Mouse (Mus musculus) lung, adult 2 months (tissue): ENCODE data around the gene Gmfg. TPM values are rescaled to one million over a fixed set of nuclear protein-coding genes. Genes with fewer than 3 reads are reported as not detected.

Experiments used
- DNase-seq: peaks from one replicate; pipeline ENCODE4 v3.0.0; 2022
- H3K4me1 ChIP-seq: fragments of 200-500 bp; 2 replicates; pipeline ENCODE4 v1.6.1; 2011; ENCODE audit warnings: low read length; ENCODE audit not compliant: control insufficient read depth, insufficient read depth
- H3K4me3 ChIP-seq: fragments of 200-500 bp; replicated peaks from 2 replicates; pipeline ENCODE3; 2011; ENCODE audit warnings: low read depth, mild to moderate bottlenecking, control low read depth, low read length; ENCODE audit errors: extremely low read depth
- CTCF ChIP-seq: fragments of 200-500 bp; IDR thresholded peaks from 2 replicates; pipeline ENCODE4 v1.5.1; 2011; ENCODE audit warnings: mild to moderate bottlenecking, low read length, control low read depth; ENCODE audit not compliant: insufficient read depth
- POLR2A ChIP-seq: fragments of 200-500 bp; IDR thresholded peaks from 2 replicates; pipeline ENCODE4 v1.6.1; 2011; ENCODE audit warnings: low read depth, mild to moderate bottlenecking, control low read depth, low read length, borderline replicate concordance; ENCODE audit errors: extremely low read depth
- WGBS: fragments of 180-500 bp; shearing (Covaris S2); methylation state at CpG from one replicate; pipeline ENCODE4 v1.1.7; 2018; 5-methylcytosine and 5-hydroxymethylcytosine counted together
- polyA plus RNA-seq: library from polyadenylated mRNA; depleted of rRNA; stranded (reverse); fragments of >200 nt; gene quantifications from 2 replicates; pipeline ENCODE4 v1.2.3, GENCODE M21; 2012

The Gmfg gene
- polyA plus RNA-seq, 1 experiment = 24.2 TPM

DNA sequence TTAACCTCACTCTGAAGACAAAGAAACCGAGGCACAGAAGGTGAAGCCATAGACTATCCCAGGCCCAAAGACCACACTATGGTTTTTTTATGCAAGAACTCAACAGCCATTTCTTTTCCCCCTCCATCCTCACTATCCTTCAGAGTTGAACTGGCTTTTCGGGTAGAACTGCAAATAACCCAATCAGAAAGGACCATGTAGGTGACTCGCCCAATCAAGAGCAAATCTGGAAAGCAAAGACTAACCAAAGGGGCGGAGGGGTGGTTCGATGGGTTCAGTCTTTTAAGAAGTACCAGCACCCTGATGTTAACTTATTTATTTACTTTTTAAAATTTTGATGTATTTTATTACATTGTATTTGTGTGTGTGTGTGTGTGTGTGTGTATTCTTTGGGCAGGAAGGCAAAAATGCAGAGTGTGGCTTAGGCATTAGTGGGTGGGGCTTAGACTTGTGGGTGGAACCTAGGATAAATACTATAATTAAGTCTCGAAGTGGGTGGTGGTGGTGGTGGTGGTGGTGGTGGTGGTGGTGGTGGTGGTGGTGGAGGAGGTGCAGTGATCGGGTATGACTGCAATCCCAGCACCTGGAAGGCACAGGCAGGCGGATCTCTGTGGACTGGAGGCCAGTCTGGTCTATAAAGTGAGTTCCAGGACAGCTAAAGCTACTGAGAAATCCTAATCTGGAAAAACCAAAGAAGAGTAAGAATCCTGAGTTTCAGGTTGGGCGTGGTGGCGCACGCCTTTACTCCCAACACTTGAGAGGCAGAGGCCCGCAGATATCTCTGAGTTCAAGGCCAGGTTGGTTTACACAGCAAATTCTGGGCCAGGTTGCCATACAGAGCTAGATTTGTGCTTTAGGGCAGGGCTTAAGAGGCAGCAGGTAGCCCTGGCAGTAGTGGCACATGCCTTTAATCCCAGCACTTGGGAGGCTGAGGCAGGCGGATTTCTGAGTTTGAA, 10.9 kb downstream of the Gmfg start:
- Histone ChIP-seq H3K4me3 (no peak overlapping the region), H3K4me1 (peaks cover 3% of the 10 kb centered on the region)
- DNase-seq = no peak
- TF ChIP-seq POLR2A (no peak), CTCF (no peak)
- WGBS = 70% methylated on average over 13 of the region's 13 CpGs

DNA sequence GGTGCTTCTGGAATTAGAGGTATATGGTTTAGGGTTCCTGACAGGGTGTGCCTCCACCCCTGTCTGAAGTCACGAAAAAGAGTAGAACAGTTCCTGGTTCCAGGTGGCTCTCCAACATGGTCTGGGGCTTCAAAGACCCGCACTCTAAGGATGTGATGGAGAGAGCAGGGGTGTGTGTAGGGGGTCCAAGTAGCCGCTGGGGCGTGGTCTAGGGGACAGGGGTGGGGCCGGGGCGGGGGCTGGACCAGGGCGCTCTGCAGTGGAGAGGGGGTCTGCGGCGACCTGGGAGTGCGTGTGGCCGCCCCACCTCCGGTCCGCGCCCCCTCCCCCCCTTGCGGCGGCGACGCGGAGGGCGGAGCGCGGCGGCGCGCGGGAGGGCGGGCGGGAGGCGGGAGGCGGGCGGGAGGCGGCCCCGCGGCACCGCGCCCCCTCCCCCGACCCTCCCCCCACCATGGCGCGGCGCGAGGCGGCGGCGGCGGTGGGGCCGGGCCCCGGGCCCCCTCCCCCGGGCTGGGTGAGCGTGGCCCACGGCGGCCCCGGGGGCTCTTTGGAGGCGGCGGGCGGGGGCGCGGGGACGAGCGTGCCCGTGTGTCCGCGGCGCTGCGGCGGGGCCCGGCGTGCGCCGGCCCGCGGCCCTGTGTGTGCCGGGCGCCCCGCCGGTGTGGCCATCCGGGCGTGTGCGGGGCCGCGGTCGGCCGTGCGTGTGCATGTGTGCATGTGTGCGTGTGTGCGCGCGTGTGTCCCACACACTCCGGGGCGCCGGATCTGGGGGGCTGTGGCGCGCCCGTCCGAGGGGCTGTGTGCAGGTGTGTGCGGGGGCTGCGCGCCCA, 14.5 kb downstream of the Gmfg start, which contains the start of gene Lrfn1:
Lrfn1 (plus strand) TSS at position 450 of the 830 bp plus-strand sequence.
- peaks cover 3% of the 10 kb centered on the region for H3K4me1 ChIP-seq
- 2% methylated on average over 79 of the region's 97 CpGs for WGBS

DNA sequence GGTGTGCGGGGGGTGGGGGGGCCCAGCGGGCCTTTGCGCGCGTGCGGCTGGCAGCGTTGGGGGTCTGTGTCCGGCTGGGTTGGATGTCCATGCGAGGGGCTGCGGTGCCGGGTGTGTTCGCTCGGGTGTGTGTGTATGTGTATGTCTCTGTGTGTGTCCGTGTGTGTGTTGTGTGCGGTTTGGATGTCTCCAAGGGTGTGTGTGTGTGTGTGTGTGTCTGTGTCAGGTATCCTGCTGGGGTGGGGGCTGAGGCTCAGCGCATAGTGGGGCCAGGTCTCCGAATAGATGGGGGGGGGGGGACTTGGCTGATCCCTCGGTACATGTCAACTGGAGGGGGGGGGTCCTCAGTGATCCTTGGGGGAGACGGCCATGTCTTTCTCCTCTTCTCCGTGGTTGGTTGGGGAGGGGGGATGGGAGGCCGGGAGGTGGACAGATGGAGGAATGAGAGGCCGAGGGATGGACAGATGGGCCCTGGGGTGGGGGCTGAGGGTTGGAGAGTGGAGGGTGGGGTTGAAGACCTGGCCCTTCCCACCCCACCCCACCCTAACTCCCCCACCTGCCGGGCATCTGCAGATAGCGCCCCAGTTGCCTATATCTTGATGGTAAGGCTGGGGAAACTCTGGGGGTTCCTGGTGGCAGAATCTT, 15.2 kb downstream of the Gmfg start:
- WGBS = 5% methylated on average over 22 of the region's 24 CpGs
- no peak for DNase-seq
- Histone ChIP-seq H3K4me3 (peak overlapping the region; percentile 57), H3K4me1 (peaks cover 3% of the 10 kb centered on the region)
- TF ChIP-seq CTCF (no peak), POLR2A (no peak)

More for the DNA sequence above, 14.5 kb downstream of the Gmfg start, which contains the start of gene Lrfn1:
- peak within 1 kb of the TSS; percentile 57 for H3K4me3 ChIP-seq
- no peak for TF ChIP-seq POLR2A
- no peak for TF ChIP-seq CTCF
- DNase-seq = no peak

DNA sequence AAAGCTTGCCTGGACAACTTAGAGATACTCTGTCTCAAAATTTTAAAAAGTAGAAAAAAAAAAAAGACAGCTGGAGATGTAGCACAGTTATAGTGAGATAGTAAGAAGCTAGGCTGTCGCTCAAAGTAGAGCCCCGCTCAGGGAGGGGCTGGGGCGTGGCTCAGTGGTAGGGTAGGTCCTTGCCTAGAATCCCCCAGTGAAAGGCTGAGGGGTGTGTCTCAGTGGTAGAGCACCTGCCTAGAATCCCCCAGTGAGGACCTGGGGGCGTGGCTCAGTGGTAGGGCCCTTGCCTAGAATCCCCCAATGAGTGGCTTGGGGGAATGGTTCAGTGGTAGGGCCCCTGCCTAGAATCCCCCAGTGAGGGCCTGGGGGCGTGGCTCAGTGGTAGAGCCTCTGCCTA, 23.1 kb downstream of the Gmfg start:
- WGBS = 90% methylated on average over 5 of the region's 5 CpGs
- Histone ChIP-seq H3K4me3 (no peak overlapping the region), H3K4me1 (no peaks in the 10 kb centered on the region)
- DNase-seq = no peak
- no peak for TF ChIP-seq CTCF
- no peak for TF ChIP-seq POLR2A

DNA sequence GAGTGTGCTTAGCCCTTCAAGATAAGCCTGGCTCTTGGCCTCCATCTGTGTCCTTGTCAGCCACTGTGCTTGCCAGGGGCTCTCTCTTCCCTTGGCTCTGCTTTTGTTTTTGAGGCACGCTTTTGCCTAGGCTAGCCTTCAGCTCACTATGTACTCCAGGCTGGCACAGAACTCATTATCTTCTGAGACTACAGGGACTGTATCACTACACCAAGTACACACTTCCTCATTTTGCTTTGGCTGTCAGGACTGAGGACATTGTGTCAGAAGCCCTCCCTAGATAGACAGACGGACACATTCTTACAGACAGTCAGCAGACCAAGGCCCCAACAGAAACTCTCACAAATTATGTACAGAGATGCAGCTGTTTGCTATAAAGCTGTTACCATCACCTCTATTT, 25.5 kb downstream of the Gmfg start:
- no peak for DNase-seq
- Histone ChIP-seq H3K4me3 (no peak overlapping the region), H3K4me1 (no peaks in the 10 kb centered on the region)
- WGBS = 89% methylated on average over 2 of the region's 2 CpGs
- TF ChIP-seq POLR2A = no peak
- no peak for TF ChIP-seq CTCF

DNA sequence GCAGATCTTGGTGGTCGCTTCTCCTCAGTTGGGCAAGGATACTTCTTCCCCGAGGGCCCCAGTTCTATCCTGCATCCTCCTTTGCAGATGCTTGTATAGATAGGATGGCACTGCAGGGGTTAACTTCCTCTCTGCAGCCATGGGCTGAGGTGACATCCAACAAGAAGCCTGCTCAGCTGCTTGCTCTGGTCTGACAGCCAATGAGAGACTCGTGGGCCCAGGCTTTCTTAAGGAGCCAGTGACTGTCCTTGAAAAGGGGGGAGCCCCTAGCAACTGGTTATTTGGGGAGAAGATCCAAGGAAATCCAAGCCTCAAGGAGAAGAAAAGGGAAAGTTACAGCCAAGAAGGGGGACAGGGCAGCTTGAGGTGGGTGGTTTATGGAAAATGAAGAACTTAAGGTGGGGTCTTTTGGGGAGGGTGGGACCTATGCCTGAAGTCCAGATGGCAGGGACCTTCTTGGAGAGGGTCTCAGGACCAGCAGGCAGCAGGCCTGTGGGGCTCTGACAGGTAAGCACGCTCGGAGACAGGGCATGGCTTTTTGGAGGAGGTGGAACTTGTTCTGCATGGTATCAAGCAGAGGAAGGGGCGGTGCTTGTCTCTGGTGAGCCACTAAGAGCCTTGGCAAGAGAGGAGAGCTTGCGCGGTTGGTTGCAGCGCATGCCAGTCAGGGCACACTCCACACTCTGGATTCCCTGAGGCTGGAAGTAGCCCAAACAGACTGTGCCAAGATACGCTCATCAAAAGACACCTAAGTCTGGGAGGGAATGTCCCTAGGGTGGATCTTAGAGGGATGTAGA, 27.4 kb downstream of the Gmfg start:
- no peak for TF ChIP-seq POLR2A

DNA sequence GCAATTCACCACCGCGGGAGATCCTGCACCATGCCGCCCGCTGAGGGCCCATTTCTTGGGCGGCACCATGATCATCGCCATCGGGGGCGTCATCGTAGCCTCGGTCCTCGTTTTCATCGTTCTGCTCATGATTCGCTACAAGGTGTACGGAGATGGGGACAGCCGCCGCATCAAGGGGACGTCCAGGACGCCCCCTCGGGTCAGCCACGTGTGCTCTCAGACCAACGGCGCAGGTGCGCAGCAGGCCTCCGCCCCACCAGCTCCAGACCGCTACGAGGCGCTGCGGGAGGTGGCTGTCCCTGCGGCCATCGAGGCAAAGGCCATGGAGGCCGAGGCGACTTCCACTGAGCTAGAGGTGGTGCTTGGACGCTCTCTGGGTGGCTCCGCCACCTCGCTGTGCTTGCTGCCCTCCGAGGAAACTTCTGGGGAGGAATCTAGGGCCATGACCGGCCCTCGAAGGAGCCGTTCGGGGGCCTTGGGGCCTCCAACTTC, 29.5 kb downstream of the Gmfg start:
- Histone ChIP-seq H3K4me3 (no peak overlapping the region), H3K4me1 (no peaks in the 10 kb centered on the region)
- TF ChIP-seq CTCF = no peak
- no peak for TF ChIP-seq POLR2A
- WGBS = 48% methylated on average over 40 of the region's 40 CpGs
- no peak for DNase-seq

More for the DNA sequence above, 27.4 kb downstream of the Gmfg start:
- Histone ChIP-seq H3K4me1 (no peaks in the 10 kb centered on the region), H3K4me3 (no peak overlapping the region)
- 56% methylated on average over 10 of the region's 10 CpGs for WGBS
- peak; percentile 65 for DNase-seq

DNA sequence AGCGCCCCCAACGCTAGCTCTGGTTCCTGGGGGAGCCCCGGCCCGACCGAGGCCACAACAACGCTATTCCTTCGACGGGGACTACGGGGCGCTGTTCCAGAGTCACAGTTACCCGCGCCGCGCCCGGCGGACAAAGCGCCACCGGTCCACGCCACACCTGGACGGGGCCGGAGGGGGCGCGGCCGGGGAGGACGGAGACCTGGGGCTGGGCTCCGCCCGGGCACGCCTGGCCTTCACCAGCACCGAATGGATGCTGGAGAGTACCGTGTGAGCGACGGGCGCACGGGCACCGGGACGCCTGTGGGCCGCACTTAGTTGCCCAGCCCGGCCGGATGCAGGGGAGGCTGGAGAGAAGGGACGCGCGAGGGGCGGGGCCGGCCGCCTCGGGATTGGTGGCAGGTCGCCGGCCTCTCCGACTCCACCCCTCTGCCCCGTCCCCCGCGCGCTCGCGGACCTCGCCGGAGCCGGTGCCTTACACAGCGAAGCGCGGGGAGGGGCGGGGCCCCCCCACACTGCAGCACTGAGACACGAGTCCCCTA, 30.0 kb downstream of the Gmfg start:
- peak; percentile 53 for DNase-seq
- 6% methylated on average over 62 of the region's 63 CpGs for WGBS
- no peaks in the 10 kb centered on the region for H3K4me1 ChIP-seq
- no peak for TF ChIP-seq CTCF
- no peak for TF ChIP-seq POLR2A
- peak overlapping the region; percentile 35 for H3K4me3 ChIP-seq

DNA sequence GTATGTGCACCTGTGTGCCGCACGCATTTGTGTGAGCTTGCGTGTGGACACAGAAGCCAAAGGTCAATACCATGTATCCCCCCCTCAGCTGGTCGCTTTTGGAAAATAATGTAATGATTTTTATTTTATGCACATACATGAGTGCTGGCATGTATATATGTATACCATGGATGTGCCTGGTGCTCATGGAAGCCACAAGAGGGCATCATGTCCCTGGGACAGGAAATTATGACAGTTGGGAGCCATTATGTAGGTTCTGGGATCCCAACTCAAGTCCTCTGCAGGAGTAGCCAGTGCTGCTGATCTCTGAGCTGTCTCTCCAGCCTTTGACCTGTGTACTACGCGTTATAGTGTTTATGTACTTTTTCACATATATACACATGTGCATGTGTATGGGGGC, 38.9 kb downstream of the Gmfg start:
- DNase-seq = no peak
- no peak for TF ChIP-seq CTCF
- no peak for TF ChIP-seq POLR2A
- Histone ChIP-seq H3K4me3 (no peak overlapping the region), H3K4me1 (no peaks in the 10 kb centered on the region)
- WGBS = 82% methylated on average over 6 of the region's 6 CpGs
